Mouse (Mus musculus): ENCODE data around the gene Pde4dip. TPM values are rescaled to one million over a fixed set of nuclear protein-coding genes. Genes with fewer than 3 reads are reported as not detected.

Gene Pde4dip
- total RNA-seq (2021), result 100 to 1,000 TPM; 202 to 223 TPM

- DNase-seq, result peak; percentile 90
- intact Hi-C loops (cut with DNase I), result no loop called here
Observed at GRCm38 (mm10) chr3:97888168-97888901, at the start of gene Pde4dip. TSS of gene Pde4dip (minus strand) at chr3:97888707.

GRCm38 (mm10) chr3:97937945-97938266, 49.4 kb upstream of the Pde4dip start:
- intact Hi-C loops (cut with DNase I), result loop anchor here (10.0 kb wide), 1 partner anchor 377 kb away; no protein-coding TSS in a partner anchor
- no peak for DNase-seq

- no peak for DNase-seq
- intact Hi-C loops (cut with DNase I), result loop anchor here (10.0 kb wide), 1 partner anchor 377 kb away; no protein-coding TSS in a partner anchor
Observed at GRCm38 (mm10) chr3:97937068-97937944, 48.8 kb upstream of the Pde4dip start.

- intact Hi-C loops (cut with DNase I), result loop anchor here (10.0 kb wide), 1 partner anchor 380 kb away; no protein-coding TSS in a partner anchor
Observed at GRCm38 (mm10) chr3:97934331-97935300, 46.1 kb upstream of the Pde4dip start.

GRCm38 (mm10) chr3:97933811-97934210, 45.3 kb upstream of the Pde4dip start:
- DNase-seq, result no peak
- intact Hi-C loops (cut with DNase I), result loop anchor here (10.0 kb wide), 1 partner anchor 381 kb away; no protein-coding TSS in a partner anchor

More at GRCm38 (mm10) chr3:97934331-97935300, 46.1 kb upstream of the Pde4dip start:
- no peak for DNase-seq

GRCm38 (mm10) chr3:97933251-97933650, 44.7 kb upstream of the Pde4dip start:
- intact Hi-C loops (cut with DNase I), result loop anchor here (10.0 kb wide), 1 partner anchor 382 kb away; no protein-coding TSS in a partner anchor
- DNase-seq, result no peak

- no peak for DNase-seq
- intact Hi-C loops (cut with DNase I), result loop anchor here (10.0 kb wide), 1 partner anchor 382 kb away; no protein-coding TSS in a partner anchor
Observed at GRCm38 (mm10) chr3:97932771-97933170, 44.3 kb upstream of the Pde4dip start.

GRCm38 (mm10) chr3:97932131-97932530, 43.6 kb upstream of the Pde4dip start:
- intact Hi-C loops (cut with DNase I), result loop anchor here (10.0 kb wide), 1 partner anchor 383 kb away; no protein-coding TSS in a partner anchor
- DNase-seq, result no peak

- intact Hi-C loops (cut with DNase I), result loop anchor here (10.0 kb wide), 1 partner anchor 383 kb away; no protein-coding TSS in a partner anchor
- no peak for DNase-seq
Observed at GRCm38 (mm10) chr3:97931310-97931885, 42.9 kb upstream of the Pde4dip start.

GRCm38 (mm10) chr3:97930787-97931158, 42.3 kb upstream of the Pde4dip start:
- intact Hi-C loops (cut with DNase I), result loop anchor here (10.0 kb wide), 1 partner anchor 384 kb away; no protein-coding TSS in a partner anchor
- no peak for DNase-seq

GRCm38 (mm10) chr3:97930141-97930786, 41.8 kb upstream of the Pde4dip start:
- no peak for DNase-seq
- intact Hi-C loops (cut with DNase I), result loop anchor here (10.0 kb wide), 1 partner anchor 385 kb away; no protein-coding TSS in a partner anchor

- DNase-seq, result peak; percentile 82
- intact Hi-C loops (cut with DNase I), result loop anchor here (2.0 kb wide), 1 partner anchor 296 kb away; no protein-coding TSS in a partner anchor
Observed at GRCm38 (mm10) chr3:97928968-97929858, 40.7 kb upstream of the Pde4dip start.

GRCm38 (mm10) chr3:97927322-97927721, 38.8 kb upstream of the Pde4dip start:
- DNase-seq, result no peak
- intact Hi-C loops (cut with DNase I), result no loop called here

GRCm38 (mm10) chr3:97925246-97925645, 36.7 kb upstream of the Pde4dip start:
- intact Hi-C loops (cut with DNase I), result no loop called here
- no peak for DNase-seq

GRCm38 (mm10) chr3:97918885-97919550, 30.5 kb upstream of the Pde4dip start:
- no peak for DNase-seq
- intact Hi-C loops (cut with DNase I), result no loop called here

- DNase-seq, result no peak
- intact Hi-C loops (cut with DNase I), result no loop called here
Observed at GRCm38 (mm10) chr3:97915081-97915480, 26.6 kb upstream of the Pde4dip start.

- intact Hi-C loops (cut with DNase I), result no loop called here
- no peak for DNase-seq
Observed at GRCm38 (mm10) chr3:97911093-97911492, 22.6 kb upstream of the Pde4dip start.
